Mouse (Mus musculus) hindbrain, embryonic 16.5 days (tissue): Measurements from ENCODE around the gene Rpl39. TPM values are rescaled to one million over a fixed set of nuclear protein-coding genes. Genes with fewer than 3 reads are reported as not detected.

ENCODE experiments used
- ATAC-seq: fragments of 200-750 bp; cut with Nextera tagmentation; 2 replicates; pipeline ENCODE4 v1.8.0; 2017; ENCODE audit warnings: moderate TSS enrichment, moderate library complexity
- H3K27ac ChIP-seq: fragments of 300-500 bp; sonication (generic); 2 replicates; pipeline ENCODE4 v1.5.1; 2014; ENCODE audit warnings: low read depth, mild to moderate bottlenecking, control low read depth, low read length, moderate library complexity
- H3K27me3 ChIP-seq: fragments of 300-500 bp; sonication (generic); replicated peaks from 2 replicates; pipeline ENCODE4 v1.6.1; 2014; ENCODE audit warnings: low read length; ENCODE audit not compliant: control insufficient read depth, insufficient read depth
- H3K36me3 ChIP-seq: fragments of 300-500 bp; sonication (generic); 2 replicates; pipeline ENCODE4 v1.6.1; 2014; ENCODE audit warnings: mild to moderate bottlenecking, low read length, moderate library complexity, mixed read lengths; ENCODE audit not compliant: control insufficient read depth, insufficient read depth
- H3K4me1 ChIP-seq: fragments of 300-500 bp; sonication (generic); 2 replicates; pipeline ENCODE4 v1.6.1; 2014; ENCODE audit warnings: low read depth, low read length; ENCODE audit not compliant: control insufficient read depth, insufficient read depth
- H3K4me2 ChIP-seq: fragments of 300-500 bp; sonication (generic); 2 replicates; pipeline ENCODE4 v1.6.1; 2014; ENCODE audit warnings: mild to moderate bottlenecking, low read length, control low read depth, moderate library complexity
- H3K4me3 ChIP-seq: fragments of 300-500 bp; sonication (generic); 2 replicates; pipeline ENCODE4 v1.5.1; 2014; ENCODE audit warnings: mild to moderate bottlenecking, low read length, control low read depth, moderate library complexity
- H3K9ac ChIP-seq: fragments of 300-500 bp; sonication (generic); 2 replicates; pipeline ENCODE4 v1.6.1; 2014; ENCODE audit warnings: low read depth, mild to moderate bottlenecking, control low read depth, low read length, moderate library complexity
- H3K9me3 ChIP-seq: fragments of 300-500 bp; sonication (generic); 2 replicates; pipeline ENCODE4 v1.6.1; 2014; ENCODE audit warnings: mild to moderate bottlenecking, low read length, moderate library complexity; ENCODE audit not compliant: control insufficient read depth
- WGBS: fragments of 180-500 bp; shearing (Covaris S2); extraction: QIAGEN DNeasy Blood & Tissue Kit; methylation state at CpG from one replicate; pipeline ENCODE4 v1.1.7; 2014; 5-methylcytosine and 5-hydroxymethylcytosine counted together
- polyA plus RNA-seq: library from polyadenylated mRNA; unstranded; fragments of >200 nt; fragmentation: Nextera tagmentation; extraction: Ambion mirVana; gene quantifications from 2 replicates; pipeline ENCODE4 v1.2.1, GENCODE M21; 2015

Gene Rpl39
- polyA plus RNA-seq, 1 experiment from 2014 or later = 236 TPM

DNA sequence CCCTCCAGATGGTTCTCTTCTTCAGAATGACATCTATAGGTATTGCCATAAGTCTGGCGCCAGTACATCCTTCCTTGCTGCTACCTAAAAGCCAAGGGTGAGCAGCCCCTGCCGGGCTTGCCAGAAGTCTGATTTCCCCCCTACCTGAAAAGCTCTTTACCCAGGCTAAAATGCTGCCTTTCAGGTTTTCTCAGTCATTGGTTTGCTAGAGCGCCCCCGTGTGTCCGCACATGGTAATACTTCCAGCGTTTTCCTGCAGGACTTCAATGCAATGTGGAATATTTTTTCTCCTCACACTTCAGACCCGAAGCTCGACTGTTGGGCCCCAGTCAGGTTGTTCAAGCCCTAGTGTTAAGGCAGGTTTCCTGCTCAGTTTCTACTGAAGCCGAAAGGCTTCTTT, 42.5 kb downstream of the Rpl39 start:
- 20% methylated on average over 9 of the region's 9 CpGs for WGBS
- no peak overlapping the region for H3K4me3 ChIP-seq
- H3K4me1 ChIP-seq = no peaks in the 10 kb centered on the region

More for the DNA sequence above, 42.5 kb downstream of the Rpl39 start:
- H3K36me3 ChIP-seq = no peaks in the 10 kb centered on the region
- no peaks in the 10 kb centered on the region for H3K9me3 ChIP-seq
- H3K27ac ChIP-seq = no peak overlapping the region
- H3K27me3 ChIP-seq = peaks cover 2% of the 10 kb centered on the region; the same call in 1 of the 2 replicates
- H3K4me2 ChIP-seq = no peak overlapping the region
- H3K9ac ChIP-seq = no peak overlapping the region
- ATAC-seq = no peak

Other genes starting within 250 kb of the Rpl39 start
- gene Ube2a, start 211.5 kb downstream of the Rpl39 start, polyA plus RNA-seq = 117 and 118 TPM in 2 replicates
- 22.9 and 24.6 TPM in 2 replicates for gene C330007P06Rik, start 211.3 kb downstream of the Rpl39 start, polyA plus RNA-seq
- gene Nkrf, start 182.5 kb downstream of the Rpl39 start, polyA plus RNA-seq = 18.9 and 19.1 TPM in 2 replicates
- gene Sept6, start 93.6 kb downstream of the Rpl39 start, polyA plus RNA-seq = 77.8 and 78.0 TPM in 2 replicates
- gene Sowahd, start 36.6 kb downstream of the Rpl39 start, polyA plus RNA-seq = 0.10 and 0.16 TPM in 2 replicates
- gene Upf3b, start 24.9 kb upstream of the Rpl39 start, polyA plus RNA-seq = 24.8 and 27.2 TPM in 2 replicates
- gene Nkap, start 41.4 kb upstream of the Rpl39 start, polyA plus RNA-seq = 20.7 and 24.0 TPM in 2 replicates
- 0.28 and 0.36 TPM in 2 replicates for gene Akap14, start 83.4 kb upstream of the Rpl39 start, polyA plus RNA-seq
- gene Ndufa1, start 105.8 kb upstream of the Rpl39 start, polyA plus RNA-seq = 639 and 741 TPM in 2 replicates
- 21.0 and 26.6 TPM in 2 replicates for gene Rnf113a1, start 105.8 kb upstream of the Rpl39 start, polyA plus RNA-seq
- gene Gm9, start 125.6 kb upstream of the Rpl39 start, polyA plus RNA-seq = not detected in 2 replicates
- gene Rhox1, start 136.9 kb upstream of the Rpl39 start, polyA plus RNA-seq = not detected in 2 replicates
- gene Rhox2a, start 159.6 kb upstream of the Rpl39 start, polyA plus RNA-seq = not detected in 2 replicates
- not detected in 2 replicates for gene Rhox3a, start 164.5 kb upstream of the Rpl39 start, polyA plus RNA-seq
- gene Rhox4a, start 179.9 kb upstream of the Rpl39 start, polyA plus RNA-seq = not detected in 2 replicates